ENCODE assay signal across 20 mouse cellular contexts in genomic region chr1:84380895-84381294, GRCm38 (mm10). TPM values are rescaled to one million over a fixed set of nuclear protein-coding genes. Genes with fewer than 3 reads are reported as not detected.
DNase-seq lines count a peak whose midpoint lies in the region; ATAC-seq and TF ChIP-seq lines count a peak whose summit lies in the region.
"Had no signal": no experiment of that assay in that cellular context is flagged by ENCODE, and none has a peak within 500 bp of the region (broad histone marks: within the 10 kb centered on the region; RNA-seq: fewer than 3 reads in every experiment).

No protein-coding gene starts in this region.

- H3K4me1 ChIP-seq in forebrain, embryonic 11.5 days (replicated peaks; ENCODE audit: control insufficient read depth, insufficient read depth, low read length) = no peaks in the 10 kb centered on the region
- H3K4me1 ChIP-seq in forebrain, postnatal 0 days (ENCODE audit: insufficient read depth) = no peaks in the 10 kb centered on the region
- no peaks in the 10 kb centered on the region for H3K4me1 ChIP-seq in neural tube, embryonic 15.5 days
- H3K4me1 ChIP-seq: embryonic facial prominence, embryonic 13.5 days; forebrain, embryonic 13.5 days; heart, embryonic 15.5 days; hindbrain, embryonic 13.5 days had no signal

- no peak for TF ChIP-seq CTCF in forebrain, postnatal 0 days (IDR thresholded peaks at IDR 0.05; ENCODE audit: low read depth)

- no peaks in the 10 kb centered on the region for H3K9me3 ChIP-seq in forebrain, embryonic 11.5 days (ENCODE audit: control insufficient read depth, low read length)
- H3K9me3 ChIP-seq in forebrain, postnatal 0 days (ENCODE audit: low read length) = no peaks in the 10 kb centered on the region
- no peaks in the 10 kb centered on the region for H3K9me3 ChIP-seq in neural tube, embryonic 15.5 days (replicated peaks)
- H3K9me3 ChIP-seq: embryonic facial prominence, embryonic 13.5 days; forebrain, embryonic 13.5 days; heart, embryonic 15.5 days; hindbrain, embryonic 13.5 days had no signal

- H3K27me3 ChIP-seq in forebrain, embryonic 11.5 days (ENCODE audit: control insufficient read depth, insufficient read depth, low read length) = no peaks in the 10 kb centered on the region
- H3K27me3 ChIP-seq in forebrain, postnatal 0 days (ENCODE audit: insufficient read depth, low read length) = no peaks in the 10 kb centered on the region
- H3K27me3 ChIP-seq in neural tube, embryonic 15.5 days (replicated peaks) = no peaks in the 10 kb centered on the region
- H3K27me3 ChIP-seq: embryonic facial prominence, embryonic 13.5 days; forebrain, embryonic 13.5 days; heart, embryonic 15.5 days; hindbrain, embryonic 13.5 days had no signal

- no peak overlapping the region for H3K9ac ChIP-seq in forebrain, embryonic 11.5 days (ENCODE audit: low read length)
- H3K9ac ChIP-seq in forebrain, postnatal 0 days = no peak overlapping the region
- no peak overlapping the region for H3K9ac ChIP-seq in neural tube, embryonic 15.5 days (replicated peaks)
- H3K9ac ChIP-seq: embryonic facial prominence, embryonic 13.5 days; forebrain, embryonic 13.5 days; heart, embryonic 15.5 days; hindbrain, embryonic 13.5 days had no signal

- ATAC-seq in forebrain, embryonic 11.5 days (replicated peaks; ENCODE audit: low FRiP score) = no peak
- no peak for ATAC-seq in forebrain, postnatal 0 days
- no peak for ATAC-seq in neural tube, embryonic 15.5 days (ENCODE audit: low FRiP score)
- ATAC-seq: forebrain, embryonic 13.5 days; hindbrain, postnatal 0 days had no signal

- no peaks in the 10 kb centered on the region for H3K36me3 ChIP-seq in forebrain, embryonic 11.5 days (ENCODE audit: control insufficient read depth, insufficient read depth, low read length)
- H3K36me3 ChIP-seq in forebrain, postnatal 0 days (ENCODE audit: insufficient read depth) = peaks cover 10% of the 10 kb centered on the region; the same call in 1 of the 2 replicates
- peaks cover 27% of the 10 kb centered on the region for H3K36me3 ChIP-seq in neural tube, embryonic 15.5 days
- H3K36me3 ChIP-seq: embryonic facial prominence, embryonic 13.5 days; heart, embryonic 15.5 days had no signal

- DNase-seq in cerebellum, adult 11-12 months = peak; percentile 17
- DNase-seq in cerebellum, postnatal 36 days = no peak
- DNase-seq in forebrain, embryonic 11.5 days (ENCODE audit: low spot score) = peak; percentile 27
- DNase-seq in forebrain, postnatal 0 days = no peak
- DNase-seq in adipocyte (ENCODE audit: low spot score) = peak; percentile 42
- peak; percentile 12 to 25 for DNase-seq in cerebellum, postnatal 14 days
- DNase-seq: adrenal gland, postnatal 14 days; gastrocnemius, adult 2 months; gastrocnemius, postnatal 36 days; heart, adult 18-20 months; heart, postnatal 14 days; kidney, adult 18-20 months had no signal

- no peak overlapping the region for H3K27ac ChIP-seq in forebrain, embryonic 11.5 days (ENCODE audit: low read depth, low read length)
- H3K27ac ChIP-seq in forebrain, postnatal 0 days (ENCODE audit: low read depth, low read length) = no peak overlapping the region
- no peak overlapping the region for H3K27ac ChIP-seq in neural tube, embryonic 15.5 days (replicated peaks)
- H3K27ac ChIP-seq: embryonic facial prominence, embryonic 13.5 days; forebrain, embryonic 13.5 days; gastrocnemius, adult 2 months; heart, embryonic 15.5 days; hindbrain, embryonic 13.5 days; hindbrain, postnatal 0 days had no signal

- H3K4me3 ChIP-seq in forebrain, embryonic 11.5 days (ENCODE audit: low read depth, low read length) = no peak overlapping the region
- H3K4me3 ChIP-seq in forebrain, postnatal 0 days (ENCODE audit: low read depth, low read length) = no peak overlapping the region
- H3K4me3 ChIP-seq in neural tube, embryonic 15.5 days (replicated peaks) = no peak overlapping the region
- H3K4me3 ChIP-seq: embryonic facial prominence, embryonic 13.5 days; forebrain, embryonic 13.5 days; gastrocnemius, adult 2 months; heart, embryonic 15.5 days; hindbrain, embryonic 13.5 days had no signal

- 80% methylated on average over 3 of the region's 3 CpGs for WGBS in forebrain, embryonic 11.5 days
- WGBS in forebrain, postnatal 0 days = 83% methylated on average over 3 of the region's 3 CpGs
- WGBS in neural tube, embryonic 15.5 days = 69% methylated on average over 3 of the region's 3 CpGs

- no peak overlapping the region for H3K4me2 ChIP-seq in forebrain, embryonic 11.5 days (ENCODE audit: low read depth, low read length, severe bottlenecking)
- H3K4me2 ChIP-seq in forebrain, postnatal 0 days (ENCODE audit: low read depth) = no peak overlapping the region
- no peak overlapping the region for H3K4me2 ChIP-seq in neural tube, embryonic 15.5 days
- H3K4me2 ChIP-seq: embryonic facial prominence, embryonic 13.5 days; forebrain, embryonic 13.5 days; heart, embryonic 11.5 days; heart, embryonic 15.5 days; hindbrain, embryonic 13.5 days had no signal

RNA-seq across cellular contexts. Expression of gene Pid1, which starts 16.9 kb away (rescaled TPM):
- 31.2 and 31.9 TPM in 2 replicates for polyA plus RNA-seq in forebrain, embryonic 11.5 days (2014; fragmentation: Nextera tagmentation; extraction: Ambion mirVana)
- total RNA-seq in forebrain, postnatal 0 days (2014; rRNA removed) = 46.3 and 48.6 TPM in 2 replicates
- 38.3 and 57.8 TPM in 2 replicates for polyA plus RNA-seq in forebrain, postnatal 0 days (2015; fragmentation: Nextera tagmentation; extraction: Ambion mirVana)
- 83.9 and 97.2 TPM in 2 replicates for polyA plus RNA-seq in neural tube, embryonic 15.5 days (2015; fragmentation: Nextera tagmentation; extraction: Ambion mirVana)
- total RNA-seq: MEL had no signal

Comparison
In these comparisons a context has a peak if more than half of its experiments do, and no peak if none do; other contexts are left out.
1. DNase-seq: peak in cerebellum, adult 11-12 months (single experiment), forebrain, embryonic 11.5 days (single experiment), adipocyte (single experiment) and cerebellum, postnatal 14 days (2 of 2); none in cerebellum, postnatal 36 days (0 of 2) and forebrain, postnatal 0 days (single experiment).